Mouse (Mus musculus) induced T-regulatory cell, adult 2 months (primary cell): Measurements from ENCODE around the gene Trmt1.

Experiments used
- DNase-seq: peaks from one replicate; pipeline ENCODE4 v3.0.0-alpha.2; 2012; ENCODE audit warnings: low read depth

Gene Trmt1

DNA sequence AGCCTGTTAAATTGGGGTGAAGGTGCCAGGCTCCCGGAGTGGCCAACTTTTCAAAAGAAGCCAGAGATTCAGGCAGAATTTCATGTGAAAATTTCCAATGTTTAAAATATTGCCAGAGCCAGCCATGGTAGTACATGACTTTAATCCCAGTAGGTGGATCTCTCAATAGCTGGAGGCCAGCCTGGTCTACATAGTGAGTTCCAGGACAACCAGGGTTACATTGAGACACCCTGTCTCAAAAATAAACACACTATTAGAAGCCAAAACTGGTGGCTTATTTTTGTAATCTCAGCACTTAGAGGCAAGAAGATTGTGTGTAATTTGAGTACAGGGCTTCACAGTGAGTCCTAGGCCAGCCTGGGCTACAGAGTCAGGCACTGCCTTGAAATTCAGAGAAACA lies 23.8 kb downstream of the Trmt1 start:
- no peak for DNase-seq

DNA sequence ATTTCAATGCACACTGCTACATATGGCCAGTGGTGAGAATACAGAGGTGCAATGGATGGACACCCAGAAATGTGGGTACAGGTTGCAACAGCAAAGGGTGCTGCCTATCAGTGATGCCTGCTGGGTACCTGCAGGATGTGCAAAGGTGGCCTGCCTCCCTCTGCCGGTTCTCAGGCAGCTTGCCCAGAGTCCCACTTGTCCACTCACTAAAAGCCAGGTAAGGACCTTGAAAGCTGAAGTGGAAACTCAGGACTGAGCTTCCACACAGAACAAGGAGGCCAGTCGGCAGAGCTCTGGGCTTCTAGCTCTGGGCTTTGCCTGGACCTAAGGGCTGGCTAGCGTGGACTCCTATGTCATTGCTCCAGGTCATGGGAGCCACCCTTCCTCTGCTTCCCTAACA lies 25.2 kb downstream of the Trmt1 start:
- DNase-seq: no peak

DNA sequence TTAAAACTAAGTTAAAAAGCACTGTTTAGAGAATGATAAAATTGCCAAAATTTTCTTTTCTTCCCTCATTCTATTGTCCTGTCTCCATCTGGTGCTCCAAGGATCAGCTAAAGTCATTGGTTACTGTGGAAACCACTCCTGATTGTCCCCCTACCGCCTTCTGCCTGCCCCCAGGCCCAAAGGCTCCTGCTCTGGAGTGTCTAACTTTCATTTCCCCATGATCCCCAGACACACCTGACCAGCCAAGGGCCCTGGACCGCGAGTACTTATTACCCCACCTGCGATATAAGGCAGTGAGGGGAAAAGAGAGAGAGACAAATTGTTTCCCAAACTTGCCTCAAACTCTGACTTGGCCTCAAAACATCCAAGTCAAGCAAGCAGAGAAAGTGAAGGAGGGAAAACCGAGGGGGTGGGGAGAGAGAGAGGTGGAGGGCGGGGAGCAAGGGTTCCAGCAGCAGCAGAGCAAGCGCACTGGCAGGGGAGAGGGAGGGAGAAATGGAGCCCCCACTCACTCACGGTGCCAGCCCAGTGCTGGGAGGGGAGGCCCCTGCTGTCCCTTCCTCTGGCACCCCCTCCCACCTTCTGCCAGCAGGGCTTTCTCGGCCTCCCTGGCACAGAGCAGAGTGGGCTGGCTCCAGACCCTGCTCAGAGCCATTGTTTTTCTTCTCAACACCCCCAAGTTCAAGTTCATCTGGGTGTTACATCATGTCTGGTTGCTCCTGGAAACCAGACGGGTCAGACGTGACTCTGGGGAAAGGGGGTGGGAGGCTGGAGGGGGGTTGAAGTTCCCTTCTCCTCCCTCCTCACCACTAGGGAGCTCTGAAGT lies 26.0 kb downstream of the Trmt1 start:
- no peak for DNase-seq

DNA sequence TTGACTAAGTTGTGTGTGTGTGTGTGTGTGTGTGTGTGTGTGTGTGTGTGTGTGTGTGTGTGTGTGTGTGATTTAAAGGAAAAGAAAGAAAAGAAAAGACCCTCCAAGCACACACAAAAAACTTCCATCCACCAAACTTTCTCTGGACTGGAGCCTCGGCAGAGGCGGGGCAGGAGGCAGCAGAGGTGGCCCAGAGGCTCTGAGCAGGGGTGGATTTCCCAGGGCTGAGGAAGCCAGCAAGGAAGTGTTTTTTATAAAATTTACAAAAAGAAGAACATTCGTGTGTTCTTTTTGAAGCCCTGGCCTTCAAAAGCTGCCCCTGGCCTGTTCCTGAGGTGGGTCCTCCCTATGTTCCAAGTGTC lies 26.6 kb downstream of the Trmt1 start:
- DNase-seq: no peak

DNA sequence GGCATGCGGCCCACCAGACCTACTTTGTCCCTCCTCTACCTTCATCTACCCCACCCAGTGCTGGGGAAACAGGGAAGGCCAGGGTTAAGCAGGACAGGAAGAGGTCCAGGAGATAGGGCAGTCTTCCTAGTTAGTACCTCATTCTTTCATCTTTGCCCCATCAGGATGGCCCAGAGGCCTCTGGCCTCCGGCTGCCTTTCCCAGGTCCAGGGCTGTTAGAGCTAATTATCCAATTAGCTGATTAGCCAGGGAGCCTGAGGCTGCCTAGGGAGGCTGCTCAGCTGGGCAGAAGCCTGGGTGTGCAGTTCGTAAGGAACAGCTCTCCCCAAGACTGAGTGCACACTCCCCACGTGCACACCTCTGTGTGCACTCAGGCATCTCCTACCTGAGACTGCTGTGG lies 27.3 kb downstream of the Trmt1 start:
- DNase-seq: no peak

DNA sequence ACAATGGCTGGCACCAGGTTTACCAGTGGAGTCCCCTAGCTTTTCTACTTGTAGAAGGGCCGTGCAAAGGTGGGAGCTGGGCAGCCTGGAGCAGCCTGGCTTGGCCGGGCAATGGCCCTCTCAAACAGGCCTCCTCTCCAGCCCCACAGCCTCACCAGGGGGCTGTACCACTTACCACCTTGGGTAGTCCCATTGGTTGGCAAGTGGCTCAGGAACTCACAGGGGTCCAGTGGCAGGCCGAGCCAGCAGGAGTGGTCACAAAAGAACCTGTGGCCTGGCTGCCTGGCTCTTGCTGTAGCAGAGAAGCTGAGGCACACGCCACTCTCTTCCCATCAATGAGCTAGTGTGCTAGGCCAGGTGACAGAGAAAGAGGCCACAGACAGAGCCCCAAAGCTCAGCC lies 28.1 kb downstream of the Trmt1 start:
- DNase-seq: no peak

DNA sequence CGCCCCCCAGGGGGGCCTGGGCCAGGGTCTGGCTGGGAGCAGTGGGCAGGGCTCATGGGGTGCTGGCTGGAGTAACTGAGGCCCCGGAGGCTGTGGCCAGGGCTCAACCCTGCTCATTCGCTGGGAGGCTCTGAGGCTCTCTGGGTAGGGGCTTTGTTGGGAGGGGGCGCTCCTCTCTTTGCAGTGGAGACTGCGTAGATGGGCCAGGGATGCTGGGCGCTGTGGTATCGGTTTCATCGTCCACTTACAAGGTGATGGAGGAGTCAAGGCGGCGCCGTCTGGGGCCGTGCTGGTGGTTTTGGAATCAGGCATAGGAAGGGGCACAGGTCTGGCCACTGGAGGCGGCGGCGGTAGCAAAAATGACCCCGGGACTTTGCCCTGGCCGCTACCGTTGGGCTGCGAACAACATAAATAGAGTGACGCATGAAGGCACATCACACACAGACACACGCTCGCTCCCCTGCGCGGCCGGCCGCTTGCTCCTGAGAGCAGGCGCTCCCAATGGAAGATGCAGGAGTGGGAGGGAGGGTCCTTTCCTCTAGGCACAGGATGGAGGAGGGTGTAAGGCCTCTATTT lies 29.9 kb downstream of the Trmt1 start:
- DNase-seq: no peak

DNA sequence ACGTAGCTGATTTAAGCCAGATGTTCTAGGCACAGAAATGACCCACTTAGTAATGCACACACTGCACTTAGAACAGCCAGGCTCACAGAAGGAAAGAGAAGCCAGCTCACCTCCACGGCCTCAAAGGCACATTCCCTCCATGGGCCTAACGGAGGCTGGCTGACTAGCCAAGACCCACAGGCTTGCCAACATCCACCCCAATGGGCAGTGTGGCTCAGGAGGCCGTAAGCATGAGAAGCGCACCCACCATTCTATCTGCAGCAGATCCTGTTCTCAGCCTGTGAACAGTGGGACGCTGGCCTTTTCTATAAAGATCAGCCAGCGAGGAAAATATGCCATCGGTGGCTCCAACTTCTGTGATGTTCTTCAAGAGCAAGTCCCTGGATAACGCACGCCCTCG lies 30.7 kb downstream of the Trmt1 start:
- DNase-seq: no peak

DNA sequence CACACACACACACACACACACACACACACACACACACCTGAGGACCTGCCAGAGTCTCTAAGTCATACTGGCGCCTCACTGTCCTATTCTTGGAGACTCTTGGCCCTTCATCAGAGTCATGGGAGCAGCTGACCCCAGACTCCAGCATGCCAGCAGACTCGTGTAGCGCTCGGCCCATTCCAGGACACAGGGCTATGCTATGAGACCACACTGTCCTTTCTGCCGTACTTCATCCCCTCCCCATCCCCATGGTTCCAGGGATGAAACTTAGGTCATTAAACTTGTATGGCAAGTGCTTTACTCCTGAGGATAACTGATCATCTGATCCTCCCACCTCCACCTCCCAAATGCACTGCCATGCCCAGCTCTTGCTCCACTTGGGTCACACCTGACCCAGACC lies 32.4 kb downstream of the Trmt1 start:
- no peak for DNase-seq

DNA sequence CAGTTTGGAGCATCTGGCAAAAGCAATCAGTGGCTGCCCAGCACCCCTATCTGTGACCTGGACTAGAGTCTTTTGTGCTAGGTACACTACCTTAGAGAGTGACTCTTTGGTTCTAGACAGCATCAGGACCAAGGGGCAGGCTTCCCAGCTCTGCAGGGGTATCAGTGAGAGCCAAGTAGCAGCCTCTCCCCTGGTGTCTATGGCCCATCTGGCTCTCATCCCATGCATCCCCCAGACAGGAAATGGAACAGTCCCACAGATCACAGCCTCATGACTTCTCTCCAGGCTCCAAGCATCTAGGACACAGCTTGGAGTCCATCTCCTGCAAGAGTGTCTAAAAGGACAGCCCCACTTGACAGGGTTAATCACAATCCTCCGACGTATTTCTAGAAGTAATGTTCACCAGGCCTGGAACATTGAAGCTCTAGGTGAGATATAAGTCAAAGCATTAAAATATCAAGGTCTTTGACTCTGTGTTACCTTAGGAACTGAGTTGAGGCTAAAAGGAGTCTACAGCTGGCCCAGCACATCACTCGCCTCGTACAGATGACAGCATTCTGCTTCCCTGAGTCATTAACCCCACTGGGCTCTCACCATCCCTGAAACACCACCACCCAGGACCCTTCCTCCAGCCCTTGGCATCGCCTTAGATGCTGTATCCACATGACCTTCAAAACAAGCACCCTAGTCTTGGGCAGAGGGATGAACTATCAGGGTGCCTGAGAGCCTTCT lies 33.0 kb downstream of the Trmt1 start:
- no peak for DNase-seq

DNA sequence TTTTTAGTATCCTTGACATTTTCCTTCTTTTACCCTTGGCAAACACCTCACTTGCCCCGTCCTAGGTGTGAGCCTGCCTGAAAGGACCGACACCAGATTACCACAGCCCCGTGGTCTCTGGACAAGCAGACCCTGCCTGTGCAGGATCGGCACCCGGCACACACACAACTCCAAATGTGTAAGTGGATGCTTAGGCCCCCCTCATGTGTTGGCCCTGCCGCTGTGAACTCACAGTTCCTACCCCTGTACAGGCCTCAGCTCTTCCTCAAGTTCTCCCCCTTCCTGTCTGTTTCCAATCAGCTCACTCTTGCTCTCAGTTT lies 36.4 kb downstream of the Trmt1 start:
- no peak for DNase-seq

DNA sequence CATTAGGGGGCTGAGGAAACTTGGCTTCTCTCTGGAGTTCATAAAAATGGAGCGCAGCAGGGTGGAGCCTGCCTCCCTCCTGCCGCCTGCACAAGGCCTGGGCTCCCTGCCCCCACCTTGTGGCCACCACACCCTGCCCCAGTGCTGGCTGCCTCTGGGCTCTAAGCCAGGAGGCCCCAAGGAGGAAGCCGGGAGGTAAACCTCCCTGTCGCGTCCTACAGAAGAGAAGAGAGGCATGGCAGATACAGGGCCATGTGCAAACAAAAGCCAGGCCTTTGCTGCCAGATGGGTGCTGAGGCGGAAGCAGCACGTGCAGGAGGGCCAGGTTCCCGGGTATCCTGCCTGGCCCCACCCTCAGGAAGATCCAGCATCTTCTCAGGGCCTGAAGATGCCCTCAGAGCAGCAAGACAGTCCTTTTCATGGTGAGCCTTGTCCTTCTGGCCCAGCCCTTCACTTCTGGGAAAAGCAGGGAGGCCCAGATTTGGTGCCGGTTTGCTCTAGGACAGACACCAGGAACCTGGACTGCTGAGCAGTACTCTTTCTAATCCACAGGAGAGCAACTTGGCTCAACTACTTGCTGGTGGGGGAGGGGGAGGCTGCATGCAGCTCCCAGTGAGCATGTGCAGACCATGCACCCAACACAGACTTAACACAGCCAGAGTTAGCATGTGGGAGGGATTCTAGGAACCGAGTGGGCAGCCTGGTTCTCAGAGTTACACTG lies 36.9 kb downstream of the Trmt1 start, which contains the start of gene G430095P16Rik:
TSS of gene G430095P16Rik (plus strand) at position 158 of the 721 bp plus-strand sequence.
- DNase-seq: peak; percentile 81

DNA sequence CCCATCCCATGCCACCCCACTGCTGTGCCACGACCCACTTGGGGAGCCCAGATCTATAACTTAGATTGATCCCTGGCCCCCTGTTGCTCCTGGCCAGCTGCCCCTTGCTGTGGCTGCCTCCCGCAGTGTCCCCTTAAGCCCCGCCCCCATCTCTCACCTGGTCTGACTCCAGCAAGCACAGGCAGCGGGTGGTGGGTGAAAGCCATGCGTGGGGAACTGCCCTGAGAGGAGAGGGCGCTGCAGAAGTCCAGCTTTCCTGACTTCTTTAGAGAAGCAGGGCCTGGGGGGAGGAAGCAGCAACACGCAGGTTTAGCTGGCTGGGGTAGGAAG lies 37.4 kb downstream of the Trmt1 start:
- DNase-seq: peak; percentile 67

DNA sequence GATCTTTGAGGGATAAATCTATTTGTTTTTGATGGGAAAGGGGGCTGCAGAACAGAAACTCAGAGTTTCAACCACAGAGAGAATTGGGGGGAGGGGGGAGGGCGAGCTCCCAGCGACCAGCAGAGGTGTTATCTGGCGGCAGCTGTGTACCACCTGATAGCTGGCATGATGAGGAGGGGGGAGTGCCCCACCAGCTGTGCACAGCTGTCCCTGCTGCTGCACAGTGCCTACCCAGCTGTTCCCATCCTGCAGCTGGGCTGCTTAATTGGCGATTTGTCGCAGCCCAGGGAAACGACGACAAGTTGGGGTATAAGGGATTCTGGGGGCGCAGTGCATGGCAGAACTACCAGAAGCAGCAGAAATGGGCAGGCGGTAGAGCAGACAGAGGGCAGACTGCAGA lies 38.6 kb downstream of the Trmt1 start:
- no peak for DNase-seq

DNA sequence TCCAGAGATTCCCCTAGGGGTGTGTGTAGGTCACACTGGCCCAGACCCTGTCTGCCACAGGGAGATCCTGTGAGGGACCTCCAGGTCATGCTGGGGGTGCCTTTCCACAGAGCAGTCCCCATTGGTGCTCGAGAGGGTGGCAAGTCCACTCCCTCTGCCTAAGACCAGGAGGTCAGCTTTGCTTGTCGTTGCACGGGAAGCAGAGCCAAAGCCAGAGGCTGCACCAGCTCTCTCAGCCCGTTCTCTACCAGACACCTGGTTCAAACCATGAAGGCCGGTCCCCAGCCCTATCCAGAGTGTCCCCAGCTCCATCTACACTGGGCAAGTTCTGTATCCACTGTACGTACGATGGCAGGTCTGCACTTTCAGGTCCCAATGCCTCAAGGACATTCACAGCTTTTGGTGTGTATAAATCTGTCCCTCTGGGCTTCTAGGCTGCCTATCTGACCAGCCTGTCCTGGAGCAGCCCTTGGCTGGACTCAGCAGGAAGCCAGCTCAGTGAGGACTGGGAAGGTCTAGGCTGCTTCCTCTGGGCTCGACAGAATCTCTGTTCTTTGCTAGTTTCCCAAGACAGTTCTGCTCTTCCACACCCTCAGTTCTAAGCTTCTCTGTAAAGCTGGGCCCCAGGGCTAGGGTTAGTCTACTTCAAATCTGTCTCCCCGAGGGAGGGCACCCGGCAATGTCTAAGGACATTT lies 39.3 kb downstream of the Trmt1 start:
- no peak for DNase-seq

DNA sequence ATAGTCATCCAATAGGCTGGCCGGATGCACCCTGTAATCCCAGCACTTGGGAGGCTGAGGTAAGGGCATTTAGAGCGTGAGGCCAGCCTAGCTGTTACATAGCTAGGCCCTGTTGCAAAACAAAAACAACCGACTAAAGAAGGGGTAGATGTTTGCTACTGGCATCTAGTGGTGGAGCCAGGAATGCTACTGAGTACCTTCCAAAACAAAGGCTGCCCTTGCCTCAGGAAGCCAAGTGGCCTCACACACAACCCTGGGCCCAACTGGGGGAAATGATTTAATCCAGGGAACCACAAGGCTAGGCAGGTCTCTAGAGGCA lies 39.8 kb downstream of the Trmt1 start:
- peak; percentile 60 for DNase-seq

DNA sequence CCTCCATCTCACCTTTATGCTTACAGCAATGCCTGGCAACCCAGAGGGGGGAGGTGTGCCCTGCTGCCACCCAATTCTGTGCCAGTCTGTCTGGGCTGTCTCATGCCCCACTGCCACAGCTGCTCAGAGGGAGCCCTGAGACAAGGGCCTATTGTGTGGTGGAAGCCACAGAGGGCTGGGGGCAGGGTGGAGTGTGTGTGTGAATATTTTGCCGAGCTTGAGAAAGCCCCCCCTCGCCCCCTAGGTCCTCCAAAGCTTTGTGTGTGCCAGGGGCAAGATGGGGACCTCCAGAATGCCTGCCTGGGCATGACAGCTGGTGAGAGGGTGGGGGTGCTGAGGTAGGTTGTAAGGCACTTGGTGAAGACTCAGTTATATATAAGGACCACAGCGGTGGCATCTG lies 42.4 kb downstream of the Trmt1 start:
- DNase-seq: no peak

DNA sequence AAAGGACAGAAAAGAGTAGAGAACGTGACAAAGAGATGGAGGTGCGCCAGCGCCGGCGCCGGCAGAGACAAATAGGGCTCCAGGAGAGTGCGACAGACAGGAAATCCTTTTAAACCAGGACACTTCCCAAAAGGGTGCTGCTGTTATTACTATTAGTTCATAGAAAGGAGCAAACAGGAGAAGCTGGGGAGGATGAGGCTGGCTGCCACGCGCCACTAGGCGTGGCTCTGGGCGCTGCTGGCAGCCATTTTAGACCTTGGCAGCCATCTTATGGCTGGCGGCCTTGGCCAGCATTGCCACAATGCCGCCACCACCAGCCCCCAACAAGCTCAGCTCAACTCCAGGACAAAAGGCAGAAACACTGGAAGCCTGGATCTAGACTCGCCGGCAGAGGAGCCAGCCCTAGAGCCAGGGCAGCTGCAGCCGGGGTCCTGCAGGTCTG lies 43.8 kb downstream of the Trmt1 start:
- no peak for DNase-seq

DNA sequence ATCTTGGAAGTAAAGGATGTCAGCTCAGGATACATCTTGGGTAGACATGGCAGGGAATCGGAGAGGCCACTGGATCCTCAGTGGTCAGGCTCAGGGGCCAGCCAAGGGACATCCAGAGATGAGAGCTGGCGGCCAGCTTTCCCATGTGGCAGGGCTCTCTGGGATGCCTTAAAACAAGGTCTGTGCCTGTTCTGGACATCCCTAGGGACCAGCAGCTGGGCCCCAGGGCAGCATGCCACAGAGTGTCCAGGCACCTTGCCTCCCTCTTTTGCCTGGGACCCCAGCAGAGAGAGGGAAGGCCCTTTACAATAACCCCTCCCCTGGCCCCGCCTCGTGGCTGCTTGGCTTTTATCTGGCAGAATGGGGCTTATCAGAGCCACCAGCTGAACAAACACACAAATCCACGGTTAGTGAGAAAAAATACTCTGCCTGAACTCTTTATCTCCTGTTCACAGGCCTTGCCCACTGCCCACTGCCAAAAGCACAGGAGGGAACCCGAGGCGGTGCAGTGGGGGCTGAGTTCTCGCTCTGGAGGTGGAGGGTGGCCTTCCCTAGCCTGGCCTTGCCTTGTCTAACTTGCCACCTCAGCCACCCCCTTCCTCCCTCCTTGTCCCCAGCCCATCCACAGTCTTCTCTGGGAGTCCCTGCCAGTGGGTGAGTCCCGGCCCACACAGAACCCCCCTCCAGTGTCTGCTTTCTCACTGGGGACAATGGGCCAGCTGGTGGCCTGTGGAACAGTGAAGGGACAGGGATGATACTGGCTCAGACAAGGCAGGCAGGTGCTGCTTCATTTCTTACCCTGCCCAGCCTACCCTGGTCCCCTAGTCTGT lies 44.6 kb downstream of the Trmt1 start:
- no peak for DNase-seq

DNA sequence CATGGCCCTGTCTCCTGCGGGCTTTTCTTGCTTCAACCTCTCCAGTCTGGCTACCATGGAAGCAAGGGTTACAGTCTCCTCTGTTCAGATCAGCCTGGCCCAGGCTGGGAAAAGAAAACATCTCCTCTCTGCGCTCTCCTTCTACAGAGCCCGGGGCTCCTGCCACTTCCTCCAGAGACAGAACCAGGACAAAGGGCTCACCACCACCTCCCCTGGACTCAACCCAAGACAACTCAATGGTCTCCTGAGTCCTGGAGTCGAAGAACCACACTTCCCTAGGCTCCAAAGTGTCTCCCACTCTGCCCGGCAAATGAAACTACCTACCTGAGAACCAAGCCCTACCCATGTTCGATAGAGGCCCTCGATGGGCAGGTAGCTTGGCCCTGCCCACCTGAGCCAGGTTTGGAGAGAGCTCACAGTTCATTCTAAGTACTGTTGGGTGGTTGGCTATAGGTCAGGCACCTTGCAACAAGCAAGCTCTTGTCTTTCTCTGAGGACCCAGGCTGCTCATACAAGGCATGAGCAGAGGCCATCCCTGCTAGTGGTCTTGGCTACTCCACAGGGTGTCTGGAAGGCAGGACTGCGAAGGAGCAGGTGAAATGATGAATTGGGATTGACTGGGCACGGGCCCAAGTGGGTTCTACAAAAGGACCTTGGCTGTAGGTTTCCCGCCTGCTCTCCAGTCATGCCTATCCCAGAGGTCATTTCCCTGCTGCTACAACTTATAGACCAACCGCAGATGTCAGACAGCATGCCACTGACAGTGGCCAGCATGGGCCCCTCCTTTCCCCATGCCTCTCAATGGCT lies 45.5 kb downstream of the Trmt1 start:
- DNase-seq: no peak

DNA sequence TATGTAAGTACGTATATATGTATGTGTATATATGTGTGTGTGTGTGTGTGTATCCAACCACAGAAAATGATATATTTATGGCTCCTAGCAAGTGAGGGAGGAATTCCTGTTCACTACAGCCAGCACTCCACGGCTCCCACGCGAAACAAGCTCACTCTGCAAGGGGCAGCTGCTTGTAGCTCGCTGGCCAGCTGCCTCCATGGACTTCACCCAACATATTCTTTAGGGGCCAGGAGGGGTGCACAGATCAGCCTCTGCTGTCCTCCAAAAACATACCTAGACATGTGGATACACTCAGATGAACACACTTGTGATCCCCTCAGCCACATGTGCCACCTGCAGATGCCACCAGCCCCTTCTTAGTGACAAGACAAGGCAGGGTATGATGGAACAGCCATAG lies 46.4 kb downstream of the Trmt1 start:
- no peak for DNase-seq
